ENCODE assay signal across 23 mouse cellular contexts in genomic region chr19:45343941-45344340, GRCm38 (mm10). TPM values are rescaled to one million over a fixed set of nuclear protein-coding genes. Genes with fewer than 3 reads are reported as not detected.
DNase-seq lines count a peak whose midpoint lies in the region; ATAC-seq and TF ChIP-seq lines count a peak whose summit lies in the region.
"Had no signal": no experiment of that assay in that cellular context is flagged by ENCODE, and none has a peak within 500 bp of the region (broad histone marks: within the 10 kb centered on the region; RNA-seq: fewer than 3 reads in every experiment).

No protein-coding gene starts in this region.

- no peaks in the 10 kb centered on the region for H3K9me3 ChIP-seq in embryonic facial prominence, embryonic 14.5 days (ENCODE audit: control insufficient read depth, low read length)
- no peaks in the 10 kb centered on the region for H3K9me3 ChIP-seq in embryonic facial prominence, embryonic 10.5 days
- H3K9me3 ChIP-seq: embryonic facial prominence, embryonic 15.5 days; midbrain, embryonic 13.5 days; neural tube, embryonic 12.5 days had no signal

- H3K4me2 ChIP-seq in embryonic facial prominence, embryonic 14.5 days (ENCODE audit: low read depth, low read length) = no peak overlapping the region
- H3K4me2 ChIP-seq: embryonic facial prominence, embryonic 15.5 days; hindbrain, embryonic 14.5 days; midbrain, embryonic 13.5 days; neural tube, embryonic 12.5 days had no signal

- H3K4me3 ChIP-seq in embryonic facial prominence, embryonic 14.5 days (ENCODE audit: low read depth, low read length) = no peak overlapping the region
- H3K4me3 ChIP-seq in embryonic facial prominence, embryonic 10.5 days = no peak overlapping the region
- no peak overlapping the region for H3K4me3 ChIP-seq in heart, adult 2 months
- H3K4me3 ChIP-seq: embryonic facial prominence, embryonic 15.5 days; layer of hippocampus, adult 2 months; midbrain, embryonic 13.5 days; neural tube, embryonic 12.5 days had no signal

- H3K36me3 ChIP-seq in embryonic facial prominence, embryonic 14.5 days (ENCODE audit: control insufficient read depth, insufficient read depth, low read length) = no peaks in the 10 kb centered on the region
- H3K36me3 ChIP-seq in embryonic facial prominence, embryonic 10.5 days (replicated peaks) = no peaks in the 10 kb centered on the region
- H3K36me3 ChIP-seq in heart, adult 2 months (ENCODE audit: control insufficient read depth, insufficient read depth, low read length) = no peaks in the 10 kb centered on the region
- H3K36me3 ChIP-seq: embryonic facial prominence, embryonic 15.5 days; midbrain, embryonic 13.5 days; neural tube, embryonic 12.5 days had no signal

- intact Hi-C loops in left cerebral cortex, postnatal 14 days (cut with DNase I) = no loop called here
- intact Hi-C loops in left cerebral cortex, postnatal 10 days (cut with DNase I) = no loop called here
- intact Hi-C loops in heart, adult 2 months (cut with DNase I) = no loop called here

- TF ChIP-seq CTCF in heart, adult 2 months (IDR thresholded peaks at IDR 0.05) = no peak

- no peaks in the 10 kb centered on the region for H3K79me2 ChIP-seq in heart, adult 2 months (replicated peaks; ENCODE audit: control insufficient read depth, insufficient read depth, low read length)

- no peak overlapping the region for H3K9ac ChIP-seq in embryonic facial prominence, embryonic 14.5 days (ENCODE audit: low read depth, low read length)
- no peak overlapping the region for H3K9ac ChIP-seq in heart, adult 2 months (ENCODE audit: low read depth, low read length)
- H3K9ac ChIP-seq: embryonic facial prominence, embryonic 15.5 days; hindbrain, embryonic 14.5 days; midbrain, embryonic 13.5 days; neural tube, embryonic 12.5 days had no signal

- no peak overlapping the region for H3K27ac ChIP-seq in embryonic facial prominence, embryonic 14.5 days (replicated peaks; ENCODE audit: low read depth, low read length)
- H3K27ac ChIP-seq in embryonic facial prominence, embryonic 10.5 days (replicated peaks) = no peak overlapping the region
- no peak overlapping the region for H3K27ac ChIP-seq in heart, adult 2 months
- H3K27ac ChIP-seq: embryonic facial prominence, embryonic 15.5 days; hindbrain, embryonic 14.5 days; layer of hippocampus, adult 2 months; midbrain, embryonic 13.5 days; neural tube, embryonic 12.5 days; stomach, postnatal 0 days had no signal

- TF ChIP-seq POLR2A in heart, adult 2 months (IDR thresholded peaks at IDR 0.05; ENCODE audit: insufficient read depth, low read depth, low read length) = no peak

- no peak for ATAC-seq in embryonic facial prominence, embryonic 14.5 days (ENCODE audit: low read depth)
- ATAC-seq: forebrain, embryonic 16.5 days; lung, postnatal 0 days; midbrain, embryonic 13.5 days; Patski had no signal

- no peak for TF ChIP-seq EP300 in heart, adult 2 months (IDR thresholded peaks at IDR 0.05; ENCODE audit: insufficient read depth, low read depth, low read length)

- 56% methylated on average over 5 of the region's 5 CpGs for WGBS in embryonic facial prominence, embryonic 14.5 days
- WGBS in embryonic facial prominence, embryonic 10.5 days = 78% methylated on average over 5 of the region's 5 CpGs
- WGBS in heart, adult 2 months = 67% methylated on average over 5 of the region's 5 CpGs

- peak; percentile 18 for DNase-seq in embryonic facial prominence, embryonic 14.5 days (ENCODE audit: low spot score)
- no peak for DNase-seq in embryonic facial prominence, embryonic 10.5 days (ENCODE audit: low spot score)
- DNase-seq in kidney, postnatal 10 days = peak; percentile 13
- no peak for DNase-seq in kidney, adult 11 months
- DNase-seq in left cerebral cortex, postnatal 14 days (ENCODE audit: low spot score in 2 of 2) = peak; percentile 40 to 45
- no peak for DNase-seq in left cerebral cortex, postnatal 10 days (ENCODE audit: extremely low spot score in 1 of 2, low spot score in 2 of 2)
- peak; percentile 58 for DNase-seq in telencephalon, adult 2 months (ENCODE audit: low read depth, low spot score)
- DNase-seq in heart, adult 2 months = no peak
- DNase-seq: adrenal gland, adult 8-10 months; cerebellum, adult 9-11 months; gastrocnemius, postnatal 14 days; heart, adult 18-20 months; heart, postnatal 36 days; liver had no signal

- no peaks in the 10 kb centered on the region for H3K27me3 ChIP-seq in embryonic facial prominence, embryonic 14.5 days (replicated peaks; ENCODE audit: control insufficient read depth, insufficient read depth, low read length)
- H3K27me3 ChIP-seq in embryonic facial prominence, embryonic 10.5 days (replicated peaks; ENCODE audit: low read depth, poor library complexity, severe bottlenecking) = no peaks in the 10 kb centered on the region
- H3K27me3 ChIP-seq in heart, adult 2 months (ENCODE audit: control insufficient read depth, insufficient read depth, low read length) = no peaks in the 10 kb centered on the region
- H3K27me3 ChIP-seq: embryonic facial prominence, embryonic 15.5 days; midbrain, embryonic 13.5 days; neural tube, embryonic 12.5 days had no signal

- no peaks in the 10 kb centered on the region for H3K4me1 ChIP-seq in embryonic facial prominence, embryonic 14.5 days (ENCODE audit: control insufficient read depth, insufficient read depth, low read length)
- no peaks in the 10 kb centered on the region for H3K4me1 ChIP-seq in embryonic facial prominence, embryonic 10.5 days
- H3K4me1 ChIP-seq in heart, adult 2 months (ENCODE audit: control insufficient read depth, insufficient read depth, low read length) = no peaks in the 10 kb centered on the region
- H3K4me1 ChIP-seq: embryonic facial prominence, embryonic 15.5 days; neural tube, embryonic 12.5 days had no signal

RNA-seq across cellular contexts. Expression of gene Btrc, which starts 19.6 kb away (rescaled TPM):
- polyA plus RNA-seq in embryonic facial prominence, embryonic 14.5 days (2014; fragmentation: Nextera tagmentation; extraction: Ambion mirVana) = 44.6 and 45.0 TPM in 2 replicates
- 52.2 and 55.4 TPM in 2 replicates for polyA plus RNA-seq in embryonic facial prominence, embryonic 10.5 days (2016; fragmentation: Nextera tagmentation; extraction: Ambion mirVana)
- 100 to 1,000 TPM in 1 of 2 experiments, 10 to 100 TPM in 1; 99.4 to 104 TPM for total RNA-seq in left cerebral cortex, postnatal 14 days (2021)
- total RNA-seq in left cerebral cortex, postnatal 10 days (2021) = 10 to 100 TPM; 88.9 to 89.8 TPM
- total RNA-seq in heart, adult 2 months (2021) = 10 to 100 TPM; 19.6 to 20.4 TPM
- 10.4 and 18.0 TPM in 2 replicates for polyA plus RNA-seq in heart, adult 2 months (2012; rRNA removed)

Comparison
In these comparisons a context has a peak if more than half of its experiments do, and no peak if none do; other contexts are left out.
1. DNase-seq: peak in embryonic facial prominence, embryonic 14.5 days (single experiment), kidney, postnatal 10 days (single experiment), left cerebral cortex, postnatal 14 days (2 of 2) and telencephalon, adult 2 months (single experiment); none in embryonic facial prominence, embryonic 10.5 days (single experiment), kidney, adult 11 months (single experiment), left cerebral cortex, postnatal 10 days (0 of 2) and heart, adult 2 months (0 of 2).
2. RNA of gene Btrc, which starts 19.6 kb away (total RNA-seq): 99.4 to 104 TPM in left cerebral cortex, postnatal 14 days and 88.9 to 89.8 TPM in left cerebral cortex, postnatal 10 days; 19.6 to 20.4 TPM in heart, adult 2 months; every median in the first group is over 4 times any median in the second.